Mouse (Mus musculus): ENCODE results near the gene Kif26a. TPM values are rescaled to one million over a fixed set of nuclear protein-coding genes. Genes with fewer than 3 reads are reported as not detected.

Kif26a gene
- 10 to 100 TPM; 22.0 to 23.1 TPM for total RNA-seq (2021)
- long read RNA-seq, experiment 1: 0 reads
- long read RNA-seq, experiment 2, partial matches to known transcripts: 2 of 4 reads
- long read RNA-seq, experiment 2, other reads (novel, unspliced or antisense): 2 of 4 reads

DNA sequence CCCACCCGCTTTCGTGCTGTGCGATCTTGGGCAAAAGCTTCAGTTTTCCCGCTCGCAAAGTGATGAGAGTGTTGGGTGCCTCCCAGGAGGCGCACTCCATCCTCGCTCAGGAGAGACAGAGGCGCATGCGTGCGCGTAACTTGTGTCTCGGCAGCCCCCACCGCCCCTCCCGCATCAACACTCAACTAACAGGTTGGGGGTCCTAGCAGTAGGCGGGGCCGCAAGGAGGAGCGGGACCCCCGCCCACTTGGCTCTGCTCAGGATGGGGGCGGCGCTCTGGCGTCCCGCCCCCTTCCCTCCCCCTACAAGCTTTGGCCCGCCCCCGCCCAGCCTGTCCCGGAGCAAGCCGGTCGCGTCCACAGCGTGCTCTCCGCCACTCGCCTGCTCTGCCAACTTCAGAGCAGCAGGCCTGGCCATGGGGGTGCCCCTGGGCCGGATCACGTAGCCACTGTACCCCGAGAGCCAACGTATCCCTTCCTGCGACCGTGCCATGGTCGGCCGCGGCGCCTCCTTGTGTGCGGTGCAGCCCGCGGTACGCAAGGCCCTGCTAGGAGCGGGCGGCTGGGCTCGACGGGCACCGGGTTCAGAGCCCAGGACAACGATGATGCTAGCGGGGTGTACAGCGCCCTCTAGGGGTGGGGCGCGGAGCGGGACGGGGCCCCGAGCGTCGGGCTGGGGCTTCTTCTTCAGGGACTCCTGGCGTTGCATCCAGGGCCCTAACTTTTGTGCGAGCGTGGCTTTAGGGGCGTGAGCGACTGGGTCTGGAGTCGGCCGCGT, at the start of gene Kif26a:
Gene Kif26a, plus strand, starts transcription at position 334 of the 777 bp plus-strand sequence.
- DNase-seq: peak; percentile 74 to 75
- intact Hi-C loops (cut with DNase I): loop anchor here (1.0 to 5.0 kb wide), 6 partner anchors 39 to 397 kb away; no protein-coding TSS in a partner anchor

GRCm38 (mm10) chr12:112096733-112097117, 49.3 kb upstream of the Kif26a start:
- intact Hi-C loops (cut with DNase I): no loop called here
- no peak for DNase-seq

- DNase-seq: no peak
- intact Hi-C loops (cut with DNase I): no loop called here
Measured at GRCm38 (mm10) chr12:112100106-112100505, 45.9 kb upstream of the Kif26a start.

- intact Hi-C loops (cut with DNase I): no loop called here
- DNase-seq: peak; percentile 24 to 25
Measured at GRCm38 (mm10) chr12:112101045-112101444, 45.0 kb upstream of the Kif26a start.

GRCm38 (mm10) chr12:112103179-112103578, 42.8 kb upstream of the Kif26a start:
- intact Hi-C loops (cut with DNase I): no loop called here
- DNase-seq: no peak

DNA sequence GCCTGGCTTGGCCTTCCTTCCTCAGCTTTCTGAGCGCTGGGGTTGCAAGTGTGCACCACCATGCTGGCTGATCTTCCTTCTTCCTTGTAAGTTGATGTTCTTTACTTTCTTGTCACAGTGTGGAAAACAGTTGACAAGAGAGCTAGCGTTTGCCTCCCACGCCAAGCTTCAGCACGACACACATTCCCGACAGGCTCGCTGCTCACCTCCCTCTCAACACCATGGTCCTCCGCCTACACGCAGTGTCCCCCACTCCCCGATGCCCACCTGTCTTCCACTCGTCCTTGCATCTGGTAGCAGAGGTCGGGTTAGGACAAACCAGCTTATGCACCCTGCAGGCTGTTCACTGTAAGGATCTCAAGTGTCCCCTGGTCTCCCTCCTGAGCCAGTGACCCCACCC, 41.1 kb upstream of the Kif26a start:
- no peak for DNase-seq
- intact Hi-C loops (cut with DNase I): no loop called here

GRCm38 (mm10) chr12:112106541-112106971, 39.5 kb upstream of the Kif26a start, which contains the start of gene Aspg:
Aspg (plus strand) TSS chr12:112106679.
- DNase-seq: peak; percentile 19 to 40
- intact Hi-C loops (cut with DNase I): no loop called here

- no peak for DNase-seq
- intact Hi-C loops (cut with DNase I): no loop called here
Measured at GRCm38 (mm10) chr12:112107685-112108084, 38.3 kb upstream of the Kif26a start.

- intact Hi-C loops (cut with DNase I): no loop called here
- DNase-seq: no peak
Measured at GRCm38 (mm10) chr12:112108696-112109445, 37.1 kb upstream of the Kif26a start.

DNA sequence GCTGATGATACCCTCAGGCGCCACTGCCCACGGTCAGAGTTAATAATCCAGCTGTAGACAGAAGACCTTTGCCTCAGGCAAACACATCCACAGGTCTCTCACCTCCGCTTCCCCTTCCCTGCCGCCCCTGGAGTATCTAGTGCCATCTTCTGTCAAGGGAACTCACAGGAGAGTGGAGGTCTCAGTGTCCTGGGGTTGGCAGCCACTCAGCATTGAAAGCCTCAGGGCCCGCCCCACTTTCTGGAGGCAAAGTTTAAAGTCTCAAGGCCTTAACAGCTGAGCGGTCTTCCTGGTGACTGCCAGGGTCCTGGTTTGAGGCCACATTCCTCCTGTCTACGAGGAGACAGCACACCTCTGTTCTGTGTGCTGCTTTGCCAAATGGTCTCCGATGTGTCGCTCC, 36.3 kb upstream of the Kif26a start:
- intact Hi-C loops (cut with DNase I): no loop called here
- no peak for DNase-seq

GRCm38 (mm10) chr12:112111323-112111722, 34.7 kb upstream of the Kif26a start:
- DNase-seq: no peak
- intact Hi-C loops (cut with DNase I): no loop called here

DNA sequence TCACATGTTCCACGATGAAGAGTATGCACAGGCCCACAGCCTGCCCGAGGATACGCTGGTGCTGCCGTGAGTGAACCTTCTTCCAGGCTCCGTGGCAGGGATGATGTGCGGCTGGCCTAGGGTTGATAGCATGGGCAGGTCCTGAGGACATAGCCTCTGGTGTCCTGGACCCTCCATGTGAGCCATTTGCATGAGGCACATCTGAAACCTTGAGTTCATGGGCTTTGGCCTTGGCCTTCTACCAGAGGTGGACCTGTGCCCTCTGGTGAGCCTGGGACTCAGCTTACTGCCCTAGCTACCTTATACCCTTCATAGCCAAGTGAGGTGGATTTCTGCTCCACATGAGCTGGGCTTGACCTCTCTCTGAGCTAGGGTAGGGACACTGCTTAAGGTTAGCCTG, 33.8 kb upstream of the Kif26a start:
- DNase-seq: no peak
- intact Hi-C loops (cut with DNase I): loop anchor here (2.0 kb wide), 1 partner anchor 363 kb away; no protein-coding TSS in a partner anchor

- no peak for DNase-seq
- intact Hi-C loops (cut with DNase I): loop anchor here (1.0 to 2.0 kb wide), 2 partner anchors 27 to 362 kb away; no protein-coding TSS in a partner anchor
Measured at GRCm38 (mm10) chr12:112112686-112113396, 33.2 kb upstream of the Kif26a start.

GRCm38 (mm10) chr12:112113710-112114109, 32.3 kb upstream of the Kif26a start:
- DNase-seq: peak; percentile 87 to 95
- intact Hi-C loops (cut with DNase I): loop anchor here (1.0 to 2.0 kb wide), 3 partner anchors 27 to 429 kb away; no protein-coding TSS in a partner anchor

GRCm38 (mm10) chr12:112117006-112117405, 29.0 kb upstream of the Kif26a start:
- intact Hi-C loops (cut with DNase I): no loop called here
- DNase-seq: no peak

DNA sequence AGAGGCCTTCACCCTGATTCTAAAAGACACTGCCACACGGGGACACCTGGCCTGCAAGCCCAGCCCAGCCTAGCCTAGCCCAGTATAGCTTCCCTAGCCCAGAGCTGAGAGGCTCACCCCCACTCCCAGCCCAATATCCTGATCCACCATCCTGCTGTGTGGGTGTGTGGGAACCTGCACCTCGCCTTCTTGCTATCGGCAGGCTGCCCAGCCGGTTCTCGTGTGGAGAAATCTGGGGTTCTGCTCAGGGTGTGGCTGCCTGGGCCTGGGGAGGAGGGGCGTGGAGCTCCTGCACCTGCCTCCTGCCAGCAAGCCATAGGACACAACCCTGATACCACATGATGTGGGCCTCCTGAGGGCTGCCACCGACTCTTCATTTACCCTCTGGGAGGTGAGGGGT, 28.4 kb upstream of the Kif26a start:
- DNase-seq: no peak
- intact Hi-C loops (cut with DNase I): no loop called here

DNA sequence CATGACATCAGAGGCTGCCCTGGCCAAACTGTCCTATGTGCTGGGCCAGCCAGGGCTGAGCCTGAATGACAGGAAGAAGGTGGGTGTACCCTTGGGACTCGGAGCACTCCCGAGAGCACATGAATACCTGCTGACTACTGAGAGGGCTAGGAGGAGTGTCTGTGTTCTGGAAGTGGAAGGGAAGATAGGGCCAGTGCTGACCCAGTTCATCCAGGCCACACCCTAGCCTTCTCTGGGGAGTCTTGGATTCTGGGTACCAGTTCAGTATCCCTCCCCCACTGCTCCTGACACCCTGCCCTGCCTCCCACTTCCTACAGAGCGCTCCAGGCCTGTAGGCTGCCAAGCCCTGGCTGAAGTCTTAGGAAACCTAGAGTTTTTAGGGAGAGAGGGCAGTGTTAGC, 24.8 kb upstream of the Kif26a start:
- intact Hi-C loops (cut with DNase I): no loop called here
- DNase-seq: peak; percentile 19 to 39

DNA sequence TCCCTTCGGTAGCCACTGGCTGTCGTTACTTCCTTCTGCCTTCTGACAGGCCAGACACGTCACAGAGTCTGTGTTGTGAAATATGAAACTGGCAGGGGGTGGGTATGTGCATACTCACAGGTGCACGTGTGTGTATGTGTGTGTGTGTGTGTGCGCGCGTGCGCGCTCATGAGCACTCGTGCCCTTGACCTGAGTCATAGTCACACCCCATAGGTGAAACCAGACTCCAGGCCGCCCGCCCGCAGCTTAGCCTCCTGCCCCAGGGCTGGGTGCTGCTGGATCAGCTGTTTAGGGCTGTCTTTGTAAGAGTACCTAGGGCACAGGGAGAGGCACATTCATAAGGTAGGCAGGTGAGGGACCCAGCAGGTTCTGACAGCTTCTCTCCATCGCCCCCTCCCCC, 20.1 kb upstream of the Kif26a start:
- no peak for DNase-seq
- intact Hi-C loops (cut with DNase I): no loop called here

DNA sequence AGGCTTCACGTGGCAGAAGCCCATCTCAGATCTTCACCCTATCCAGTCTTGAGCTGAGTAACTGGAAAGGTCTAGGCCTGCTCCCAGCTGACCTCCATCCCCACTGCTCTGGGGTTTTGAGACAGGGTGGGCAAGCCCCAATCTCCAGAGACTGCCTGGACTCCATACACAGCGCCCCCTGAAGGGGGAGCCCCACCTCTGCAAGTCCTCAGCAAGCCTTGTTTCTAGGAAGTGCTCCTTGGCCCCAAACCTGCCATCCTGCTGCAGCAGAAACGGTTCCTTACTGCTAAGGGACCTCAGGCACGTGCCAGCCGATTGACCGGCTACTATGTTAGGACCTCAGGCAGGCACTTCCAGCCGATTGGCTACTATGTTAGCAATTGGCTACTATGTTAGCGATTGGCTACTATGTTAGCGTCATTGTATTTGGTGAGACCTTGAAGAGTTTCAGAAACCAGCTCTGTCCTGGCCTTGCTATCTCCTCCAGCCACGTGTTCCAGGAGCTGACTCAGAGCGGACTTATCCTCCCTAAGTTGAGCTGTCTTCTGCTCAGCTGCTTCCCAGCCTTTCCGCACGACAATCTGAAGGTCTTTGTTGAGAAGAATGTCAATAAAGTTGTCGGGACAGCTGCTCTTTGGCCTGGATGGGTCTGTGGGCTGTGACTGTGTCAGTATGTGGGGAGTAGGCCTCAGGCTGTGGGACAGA, 18.9 kb upstream of the Kif26a start:
- intact Hi-C loops (cut with DNase I): no loop called here
- no peak for DNase-seq

- intact Hi-C loops (cut with DNase I): no loop called here
- no peak for DNase-seq
Measured at GRCm38 (mm10) chr12:112128526-112128925, 17.5 kb upstream of the Kif26a start.

Data from heart, postnatal 14 days (tissue).